Mouse (Mus musculus): ENCODE data around the gene Olfr474.
"Not testable (repeated sequence)": the region's sequence is repeated elsewhere in the genome, so short reads cannot be mapped to it uniquely, and the experiment has no call there.

Gene Olfr474

GRCm38 (mm10) chr7:107954343-107954742 is at the start of gene Olfr474:
Gene Olfr474 (plus strand): TSS chr7:107954643.
- DNase-seq (ENCODE audit: low read depth in 1 of 2, low spot score in 2 of 2), result no peak

- no peak for DNase-seq (ENCODE audit: low read depth in 1 of 2, low spot score in 2 of 2)
Observed at GRCm38 (mm10) chr7:107930146-107930545, 24.3 kb upstream of the Olfr474 start, which contains the start of gene Olfr473. Gene Olfr473 (plus strand): TSS chr7:107930446.

GRCm38 (mm10) chr7:107952539-107952938 is 1.9 kb upstream of the Olfr474 start:
- DNase-seq (ENCODE audit: low read depth in 1 of 2, low spot score in 2 of 2), result not testable (repeated sequence)

- no peak for DNase-seq (ENCODE audit: low read depth in 1 of 2, low spot score in 2 of 2)
Observed at GRCm38 (mm10) chr7:107964503-107964902, 10.1 kb downstream of the Olfr474 start, which contains the start of gene Olfr476. Gene Olfr476 (plus strand): TSS chr7:107964803.

GRCm38 (mm10) chr7:107986393-107986792 is 31.9 kb downstream of the Olfr474 start, which contains the start of gene Olfr477:
Gene Olfr477 (plus strand): TSS chr7:107986693.
- DNase-seq (ENCODE audit: low read depth in 1 of 2, low spot score in 2 of 2), result no peak
